Mouse (Mus musculus) embryonic facial prominence, embryonic 12.5 days (tissue): Measurements from ENCODE around the gene Plxna2. TPM values are rescaled to one million over a fixed set of nuclear protein-coding genes. Genes with fewer than 3 reads are reported as not detected.

ENCODE experiments used
- ATAC-seq: fragments of 200-750 bp; cut with Nextera tagmentation; 2 replicates; pipeline ENCODE4 v1.8.0; 2017; ENCODE audit not compliant: insufficient number of reproducible peaks, insufficient read depth, low FRiP score, low TSS enrichment
- H3K27ac ChIP-seq: fragments of 300-500 bp; sonication (generic); 2 replicates; pipeline ENCODE4 v1.5.1; 2016; ENCODE audit warnings: mild to moderate bottlenecking
- H3K27me3 ChIP-seq: fragments of 300-500 bp; sonication (generic); 2 replicates; pipeline ENCODE4 v1.6.1; 2016; ENCODE audit warnings: mild to moderate bottlenecking, moderate library complexity
- H3K36me3 ChIP-seq: fragments of 300-500 bp; sonication (generic); 2 replicates; pipeline ENCODE4 v1.6.1; 2016; ENCODE audit warnings: mild to moderate bottlenecking
- H3K4me1 ChIP-seq: fragments of 300-500 bp; sonication (generic); 2 replicates; pipeline ENCODE4 v1.6.1; 2016
- H3K4me2 ChIP-seq: fragments of 300-500 bp; sonication (generic); replicated peaks from 2 replicates; pipeline ENCODE4 v1.6.1; 2016; ENCODE audit warnings: mild to moderate bottlenecking, moderate library complexity
- H3K4me3 ChIP-seq: fragments of 300-500 bp; sonication (generic); 2 replicates; pipeline ENCODE4 v1.5.1; 2016; ENCODE audit warnings: mild to moderate bottlenecking
- H3K9ac ChIP-seq: fragments of 300-500 bp; sonication (generic); 2 replicates; pipeline ENCODE4 v1.6.1; 2016; ENCODE audit warnings: mild to moderate bottlenecking, moderate library complexity
- H3K9me3 ChIP-seq: fragments of 300-500 bp; sonication (generic); 2 replicates; pipeline ENCODE4 v1.6.1; 2016; ENCODE audit warnings: mild to moderate bottlenecking, moderate library complexity
- WGBS: fragments of 180-500 bp; shearing (Covaris S2); methylation state at CpG from one replicate; pipeline ENCODE4 v1.1.7; 2016; 5-methylcytosine and 5-hydroxymethylcytosine counted together
- polyA plus RNA-seq: library from polyadenylated mRNA; unstranded; fragments of >200 nt; fragmentation: Nextera tagmentation; extraction: Ambion mirVana; gene quantifications from 2 replicates; pipeline ENCODE4 v1.2.1, GENCODE M21; 2016

The Plxna2 gene
- polyA plus RNA-seq, 1 experiment from 2014 or later, result 11.6 TPM

- Histone ChIP-seq H3K27me3 (no peaks in the 10 kb centered on the region), H3K4me3 (no peak overlapping the region), H3K4me1 (no peaks in the 10 kb centered on the region), H3K36me3 (no peaks in the 10 kb centered on the region), H3K27ac (no peak overlapping the region), H3K4me2 (no peak overlapping the region), H3K9ac (no peak overlapping the region), H3K9me3 (no peaks in the 10 kb centered on the region)
- no peak for ATAC-seq
- 84% methylated on average over 3 of the region's 3 CpGs for WGBS
These were observed 162.4 kb downstream of the Plxna2 start for GRCm38 (mm10) chr1:194780392-194780791.

DNA sequence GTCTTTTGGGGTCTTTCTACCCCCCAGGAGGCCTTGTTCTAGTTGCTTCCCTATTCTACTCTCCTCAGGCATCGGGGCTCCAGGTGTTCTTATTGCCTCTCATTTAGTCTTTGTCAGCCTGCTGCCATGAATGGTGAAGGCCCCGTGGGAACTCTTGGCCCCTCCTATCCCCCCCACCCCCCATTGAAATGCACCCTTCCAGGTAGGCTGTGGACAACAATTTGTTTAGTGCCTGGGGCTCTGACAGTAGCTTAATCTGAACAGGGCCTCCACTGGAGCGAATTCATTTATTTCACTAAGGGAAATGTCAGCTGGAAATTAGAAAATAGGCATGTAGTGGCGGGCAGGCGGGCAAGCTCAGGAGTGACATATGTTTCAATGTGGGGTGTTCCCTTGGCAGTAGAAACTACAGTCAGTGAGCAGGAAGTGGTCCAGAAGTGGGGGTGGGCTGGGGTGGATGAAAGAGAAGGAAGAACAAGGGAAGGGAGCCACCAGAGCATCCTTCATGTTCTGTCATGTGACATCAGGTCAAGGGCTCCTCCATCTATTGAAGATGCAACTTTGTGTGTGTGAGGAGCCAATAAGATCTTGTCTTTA lies 162.9 kb downstream of the Plxna2 start:
- Histone ChIP-seq H3K27ac (no peak overlapping the region), H3K4me3 (no peak overlapping the region), H3K27me3 (no peaks in the 10 kb centered on the region), H3K9ac (no peak overlapping the region), H3K4me2 (no peak overlapping the region), H3K4me1 (no peaks in the 10 kb centered on the region), H3K9me3 (no peaks in the 10 kb centered on the region), H3K36me3 (no peaks in the 10 kb centered on the region)
- 66% methylated on average over 5 of the region's 5 CpGs for WGBS
- ATAC-seq, result peak; percentile 28; the same call in 1 of the 2 replicates

GRCm38 (mm10) chr1:194781556-194781955 lies 163.5 kb downstream of the Plxna2 start:
- Histone ChIP-seq H3K9ac (no peak overlapping the region), H3K27me3 (no peaks in the 10 kb centered on the region), H3K27ac (no peak overlapping the region), H3K4me3 (no peak overlapping the region), H3K4me2 (no peak overlapping the region), H3K4me1 (no peaks in the 10 kb centered on the region), H3K9me3 (no peaks in the 10 kb centered on the region), H3K36me3 (no peaks in the 10 kb centered on the region)
- ATAC-seq, result no peak
- 81% methylated on average over 1 of the region's 1 CpGs for WGBS

- Histone ChIP-seq H3K9ac (no peak overlapping the region), H3K36me3 (no peaks in the 10 kb centered on the region), H3K4me1 (no peaks in the 10 kb centered on the region), H3K4me2 (no peak overlapping the region), H3K9me3 (no peaks in the 10 kb centered on the region), H3K27ac (no peak overlapping the region), H3K4me3 (no peak overlapping the region), H3K27me3 (no peaks in the 10 kb centered on the region)
- whole genome bisulfite sequencing, result 43% methylated on average over 3 of the region's 3 CpGs
- no peak for ATAC-seq
These were observed 164.3 kb downstream of the Plxna2 start for GRCm38 (mm10) chr1:194782325-194782724.

- no peaks in the 10 kb centered on the region for H3K9me3 ChIP-seq
These were observed 169.6 kb downstream of the Plxna2 start for GRCm38 (mm10) chr1:194787626-194788025.

DNA sequence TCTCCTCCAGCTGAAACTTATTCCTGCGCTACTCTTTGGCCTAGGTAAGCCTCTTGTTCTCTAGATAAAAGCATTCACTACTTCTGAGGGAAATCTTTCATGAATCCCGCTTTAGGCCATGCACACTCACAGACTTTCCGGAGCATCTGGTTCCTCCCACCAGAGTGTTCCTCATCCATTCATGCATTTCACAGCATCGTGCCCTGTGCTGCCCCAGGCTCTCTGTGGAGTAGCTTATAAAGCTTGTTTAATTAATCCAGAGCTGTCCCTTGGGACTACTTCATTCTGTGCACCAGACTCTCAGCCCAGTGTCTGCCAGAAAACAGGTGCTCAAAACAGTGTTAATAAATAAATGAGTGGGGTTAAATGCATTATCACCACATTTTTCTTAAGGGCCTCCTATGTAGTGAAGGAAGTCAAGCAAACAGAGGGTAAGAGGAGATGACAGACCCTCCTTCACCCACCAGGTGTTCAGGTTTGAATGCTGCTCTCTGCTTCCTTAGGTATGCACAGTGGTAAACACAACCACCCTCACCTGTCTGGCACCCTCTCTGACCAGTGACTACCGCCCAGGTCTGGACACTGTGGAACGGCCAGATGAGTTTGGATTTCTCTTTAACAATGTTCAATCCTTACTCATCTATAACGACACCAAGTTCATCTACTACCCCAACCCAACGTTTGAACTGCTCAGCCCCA lies 175.4 kb downstream of the Plxna2 start:
- peaks cover 19% of the 10 kb centered on the region; the same call in 1 of the 2 replicates for H3K36me3 ChIP-seq
- 82% methylated on average over 8 of the region's 8 CpGs for WGBS
- H3K4me1 ChIP-seq, result no peaks in the 10 kb centered on the region
- H3K27me3 ChIP-seq, result no peaks in the 10 kb centered on the region
- H3K9ac ChIP-seq, result no peak overlapping the region
- H3K9me3 ChIP-seq, result no peaks in the 10 kb centered on the region
- H3K27ac ChIP-seq, result no peak overlapping the region
- ATAC-seq, result no peak
- no peak overlapping the region for H3K4me2 ChIP-seq
- no peak overlapping the region for H3K4me3 ChIP-seq

More at GRCm38 (mm10) chr1:194787626-194788025, 169.6 kb downstream of the Plxna2 start:
- no peak overlapping the region for H3K9ac ChIP-seq
- no peak overlapping the region for H3K4me2 ChIP-seq
- 93% methylated on average over 2 of the region's 2 CpGs for WGBS
- H3K4me1 ChIP-seq, result no peaks in the 10 kb centered on the region
- no peak for ATAC-seq
- H3K27me3 ChIP-seq, result no peaks in the 10 kb centered on the region
- no peak overlapping the region for H3K4me3 ChIP-seq
- H3K27ac ChIP-seq, result no peak overlapping the region
- 0 out of 2 replicates have a peak, but pooled peaks cover 7% of the 10 kb centered on the region for H3K36me3 ChIP-seq

- H3K4me1 ChIP-seq, result no peaks in the 10 kb centered on the region
- no peak overlapping the region for H3K27ac ChIP-seq
- H3K9ac ChIP-seq, result no peak overlapping the region
- H3K4me3 ChIP-seq, result no peak overlapping the region
- H3K4me2 ChIP-seq, result no peak overlapping the region
- 71% methylated on average over 3 of the region's 3 CpGs for WGBS
- H3K9me3 ChIP-seq, result no peaks in the 10 kb centered on the region
- H3K27me3 ChIP-seq, result no peaks in the 10 kb centered on the region
- ATAC-seq, result no peak
- peaks cover 23% of the 10 kb centered on the region; the same call in 1 of the 2 replicates for H3K36me3 ChIP-seq
These were observed 177.3 kb downstream of the Plxna2 start for GRCm38 (mm10) chr1:194795316-194795715.

DNA sequence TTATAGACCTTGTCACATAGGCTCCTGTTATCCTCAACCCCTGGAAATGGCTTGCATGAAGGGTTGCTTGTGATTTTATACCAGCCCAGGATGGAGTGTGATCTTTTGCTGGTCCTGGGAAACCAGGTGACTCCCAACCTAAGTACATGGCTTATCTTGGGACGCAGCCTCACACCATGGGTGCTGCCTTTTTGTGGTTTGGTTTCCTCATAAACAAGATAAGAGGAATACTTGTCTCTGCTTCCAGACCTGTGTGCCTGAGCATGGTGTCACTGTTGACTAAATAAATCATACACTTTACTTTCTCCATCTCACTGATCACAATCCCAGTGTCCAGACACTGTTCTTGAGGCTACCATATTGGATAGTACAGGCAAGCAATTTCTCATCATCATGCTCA lies 179.8 kb downstream of the Plxna2 start:
- H3K36me3 ChIP-seq, result peaks cover 32% of the 10 kb centered on the region; the same call in 1 of the 2 replicates
- no peak overlapping the region for H3K4me2 ChIP-seq
- 96% methylated on average over 1 of the region's 1 CpGs for whole genome bisulfite sequencing
- no peak for ATAC-seq
- H3K27me3 ChIP-seq, result no peaks in the 10 kb centered on the region
- no peaks in the 10 kb centered on the region for H3K4me1 ChIP-seq
- no peak overlapping the region for H3K27ac ChIP-seq
- H3K4me3 ChIP-seq, result no peak overlapping the region
- no peaks in the 10 kb centered on the region for H3K9me3 ChIP-seq
- H3K9ac ChIP-seq, result no peak overlapping the region

DNA sequence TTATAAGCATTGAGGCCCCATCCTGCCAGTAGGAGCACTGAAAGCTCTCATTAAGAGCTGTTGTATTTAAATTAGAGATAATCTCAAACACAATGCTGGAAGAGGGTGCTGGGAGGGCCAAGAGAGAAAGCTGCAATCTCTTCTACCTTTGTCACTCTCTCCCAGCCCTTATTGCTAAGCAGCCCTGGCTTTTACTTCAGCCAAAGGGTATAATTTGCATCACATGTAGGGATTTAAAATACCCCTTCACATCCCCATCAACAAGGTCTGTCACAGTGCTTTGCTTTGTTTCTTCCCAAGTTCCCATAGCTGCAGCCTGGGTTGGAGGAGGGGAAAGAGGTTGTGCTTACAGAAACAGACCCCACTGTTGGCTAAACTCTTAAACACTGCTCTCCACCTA lies 180.5 kb downstream of the Plxna2 start:
- ATAC-seq, result no peak
- no peak overlapping the region for H3K9ac ChIP-seq
- no peaks in the 10 kb centered on the region for H3K4me1 ChIP-seq
- no peak overlapping the region for H3K4me3 ChIP-seq
- H3K27me3 ChIP-seq, result no peaks in the 10 kb centered on the region
- H3K9me3 ChIP-seq, result no peaks in the 10 kb centered on the region
- no peak overlapping the region for H3K27ac ChIP-seq
- H3K36me3 ChIP-seq, result peaks cover 32% of the 10 kb centered on the region; the same call in 1 of the 2 replicates
- no peak overlapping the region for H3K4me2 ChIP-seq

DNA sequence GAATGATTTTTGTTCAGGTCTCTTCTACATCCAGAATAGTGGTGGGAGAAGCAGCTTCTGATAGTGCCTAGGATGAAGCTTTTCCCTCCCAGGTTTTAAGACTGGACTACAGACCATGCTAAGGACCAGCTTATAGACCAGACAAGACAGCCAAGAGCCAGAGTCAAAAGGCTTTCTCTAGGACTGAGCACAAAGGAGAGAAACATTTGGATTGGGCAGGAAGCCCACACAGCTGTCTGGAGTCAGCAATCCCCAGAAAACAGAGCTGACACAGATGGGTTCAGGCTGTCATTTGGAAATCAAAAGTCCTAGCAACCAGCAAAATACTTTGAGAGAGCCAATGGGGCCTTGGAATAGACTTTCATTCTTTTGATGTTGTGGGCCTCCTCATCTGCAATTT lies 190.2 kb downstream of the Plxna2 start:
- H3K36me3 ChIP-seq, result peaks cover 19% of the 10 kb centered on the region; the same call in 1 of the 2 replicates
- H3K9ac ChIP-seq, result no peak overlapping the region
- no peak overlapping the region for H3K4me3 ChIP-seq
- no peaks in the 10 kb centered on the region for H3K4me1 ChIP-seq
- H3K9me3 ChIP-seq, result no peaks in the 10 kb centered on the region
- no peak for ATAC-seq
- H3K27ac ChIP-seq, result no peak overlapping the region
- H3K27me3 ChIP-seq, result no peaks in the 10 kb centered on the region
- H3K4me2 ChIP-seq, result no peak overlapping the region

DNA sequence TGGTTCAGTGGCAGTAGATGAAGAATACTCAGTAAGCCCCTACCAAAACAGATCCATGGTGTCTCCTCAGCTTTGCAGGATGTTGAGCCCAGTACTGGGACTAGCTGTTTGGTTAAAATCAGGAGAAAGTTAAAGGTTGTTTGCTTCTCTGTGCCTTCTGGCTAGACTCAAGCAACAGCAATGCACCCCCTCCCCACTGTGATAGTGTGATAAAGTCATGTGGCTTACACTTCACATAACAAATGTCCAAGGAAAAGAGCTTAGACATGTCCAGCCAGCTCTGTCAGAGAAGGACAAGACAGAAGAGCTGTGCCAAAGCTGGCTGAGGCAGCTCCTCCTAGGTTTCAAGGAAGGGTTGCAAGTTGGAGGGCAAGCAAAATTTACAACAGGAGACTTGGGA lies 190.7 kb downstream of the Plxna2 start:
- no peaks in the 10 kb centered on the region for H3K27me3 ChIP-seq
- no peaks in the 10 kb centered on the region for H3K9me3 ChIP-seq
- H3K27ac ChIP-seq, result no peak overlapping the region
- H3K4me3 ChIP-seq, result no peak overlapping the region
- H3K4me2 ChIP-seq, result no peak overlapping the region
- no peak overlapping the region for H3K9ac ChIP-seq
- ATAC-seq, result no peak
- H3K4me1 ChIP-seq, result no peaks in the 10 kb centered on the region
- H3K36me3 ChIP-seq, result peaks cover 24% of the 10 kb centered on the region; the same call in 1 of the 2 replicates

- no peak overlapping the region for H3K9ac ChIP-seq
- H3K4me2 ChIP-seq, result no peak overlapping the region
- no peaks in the 10 kb centered on the region for H3K27me3 ChIP-seq
- H3K4me1 ChIP-seq, result no peaks in the 10 kb centered on the region
- H3K9me3 ChIP-seq, result no peaks in the 10 kb centered on the region
- no peak for ATAC-seq
- no peak overlapping the region for H3K27ac ChIP-seq
- H3K36me3 ChIP-seq, result peaks cover 24% of the 10 kb centered on the region; the same call in 1 of the 2 replicates
- no peak overlapping the region for H3K4me3 ChIP-seq
These were observed 191.6 kb downstream of the Plxna2 start for GRCm38 (mm10) chr1:194809600-194809999.
